Mouse (Mus musculus): Measurements from ENCODE around the gene Fam207a.

DNA sequence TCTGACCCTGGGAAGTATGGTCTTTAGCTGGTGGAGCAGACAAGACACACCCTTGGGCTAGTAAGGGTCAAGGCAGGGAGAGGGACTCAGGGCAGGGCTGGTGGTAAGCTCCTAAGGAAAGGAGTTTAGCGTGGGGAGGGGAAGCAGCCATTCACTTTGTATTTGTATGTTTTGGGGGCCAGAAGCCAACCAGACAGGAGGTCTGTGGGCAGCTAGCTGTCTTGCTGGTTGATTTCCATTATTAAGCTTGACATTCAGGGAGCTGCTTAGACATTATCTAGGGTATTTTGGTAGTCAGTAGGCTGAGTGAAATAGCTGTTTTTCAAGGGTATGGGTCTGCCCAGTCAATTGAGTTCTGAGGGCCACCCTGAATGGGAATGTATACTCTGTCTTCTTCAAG lies 77.6 kb downstream of the Fam207a start:
- TF ChIP-seq CTCF (IDR thresholded peaks at IDR 0.05; ENCODE audit: insufficient read depth, low read depth, low read length) (no peak), POLR2A (IDR thresholded peaks at IDR 0.05; ENCODE audit: insufficient read depth, low read depth, low read length) (no peak)

Data from olfactory bulb, adult 2 months (tissue).